Mouse (Mus musculus) granulocyte monocyte progenitor cell, adult 5-6 weeks (primary cell): ENCODE data around the gene Parg. TPM values are rescaled to one million over a fixed set of nuclear protein-coding genes. Genes with fewer than 3 reads are reported as not detected.
A peak's percentile ranks its signal among the peaks of the same experiment; 100 is the strongest.

Experiments used
- ATAC-seq: replicated peaks from 2 replicates; pipeline ENCODE4 v1.8.0; 2016; ENCODE audit warnings: mild to moderate bottlenecking, moderate TSS enrichment, inconsistent platforms; ENCODE audit not compliant: poor library complexity, severe bottlenecking
- total RNA-seq, 2 experiments: library from RNA; stranded (forward) in 1 of 2; stranded (reverse) in 1 of 2; fragments of 200-712, 200-1000 nt in 1 of 2; fragments of >200 nt in 1 of 2; fragmentation: Nextera tagmentation in 1 of 2; gene quantifications; 2 replicates each; pipeline ENCODE4 v1.2.3; 2014 to 2017

Parg gene
- total RNA-seq (2014; fragmentation: Nextera tagmentation) = 27.6 and 29.2 TPM in 2 replicates
- total RNA-seq (2017) = 117 and 145 TPM in 2 replicates

DNA sequence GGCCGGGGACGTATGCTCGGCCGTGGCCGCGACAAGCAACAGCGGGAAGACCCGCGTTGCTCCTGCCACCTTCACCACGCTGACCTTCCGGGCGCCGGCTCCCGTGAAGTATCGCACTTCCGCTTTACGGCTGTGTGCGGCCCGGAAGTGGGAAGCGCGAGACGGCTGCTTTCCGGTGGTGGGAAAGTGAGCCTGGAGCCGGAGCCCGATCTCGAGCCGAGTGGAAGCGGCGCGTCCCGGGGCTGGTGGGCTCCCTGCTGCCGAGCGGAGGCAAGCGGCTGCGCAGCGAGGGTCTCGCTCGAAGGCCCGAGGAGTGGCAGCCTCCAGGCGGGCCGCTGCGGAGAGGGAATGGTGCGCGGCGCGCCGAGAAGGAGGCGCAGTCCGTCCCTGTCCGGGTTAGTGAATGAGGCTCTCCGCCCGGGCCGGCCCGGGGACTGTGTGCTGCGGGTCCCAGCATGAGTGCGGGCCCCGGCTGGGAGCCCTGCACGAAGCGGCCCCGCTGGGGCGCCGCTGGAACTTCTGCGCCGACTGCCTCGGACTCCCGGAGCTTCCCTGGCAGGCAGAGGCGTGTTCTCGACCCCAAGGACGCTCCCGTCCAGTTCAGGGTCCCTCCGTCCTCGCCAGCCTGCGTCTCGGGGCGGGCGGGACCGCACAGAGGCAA lies at the start of gene Parg, which contains the start of gene Timm23:
Gene Parg, plus strand, starts transcription at position 159 of the 661 bp plus-strand sequence.
Gene Timm23, minus strand, starts transcription at position 108 of the 661 bp plus-strand sequence.
- peak; percentile 97 for ATAC-seq

GRCm38 (mm10) chr14:32152243-32152965 lies 49.3 kb upstream of the Parg start:
- ATAC-seq = peak; percentile 53

GRCm38 (mm10) chr14:32153156-32153555 lies 48.6 kb upstream of the Parg start:
- no peak for ATAC-seq

DNA sequence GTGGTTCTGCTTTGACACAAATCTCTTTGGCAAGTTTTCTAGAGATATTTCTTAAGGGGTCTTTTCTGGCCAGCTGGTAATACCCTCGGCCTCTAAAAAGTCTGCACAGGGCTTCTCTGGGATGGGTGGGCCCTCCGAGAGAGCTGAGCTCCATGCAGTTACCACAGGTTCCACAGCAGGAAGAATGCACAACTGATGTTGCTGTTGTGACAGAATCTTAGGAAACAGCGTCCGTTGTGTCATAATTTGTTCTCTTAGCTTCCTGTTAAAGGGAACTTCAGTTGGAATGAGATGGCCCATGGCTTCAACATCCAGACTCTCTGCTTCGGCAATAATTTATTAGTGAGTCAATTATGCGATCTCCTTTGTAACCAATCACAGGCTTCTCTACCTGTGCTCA lies 47.0 kb upstream of the Parg start:
- peak; percentile 71 for ATAC-seq

GRCm38 (mm10) chr14:32159150-32159670 lies 42.5 kb upstream of the Parg start:
- ATAC-seq = peak; percentile 43

GRCm38 (mm10) chr14:32159690-32160246 lies 42.0 kb upstream of the Parg start, which contains the start of gene Ncoa4:
Gene Ncoa4, plus strand, starts transcription at chr14:32159865.
- peak; percentile 89 for ATAC-seq

- ATAC-seq = no peak
Observed at GRCm38 (mm10) chr14:32160563-32160962, 41.2 kb upstream of the Parg start.

DNA sequence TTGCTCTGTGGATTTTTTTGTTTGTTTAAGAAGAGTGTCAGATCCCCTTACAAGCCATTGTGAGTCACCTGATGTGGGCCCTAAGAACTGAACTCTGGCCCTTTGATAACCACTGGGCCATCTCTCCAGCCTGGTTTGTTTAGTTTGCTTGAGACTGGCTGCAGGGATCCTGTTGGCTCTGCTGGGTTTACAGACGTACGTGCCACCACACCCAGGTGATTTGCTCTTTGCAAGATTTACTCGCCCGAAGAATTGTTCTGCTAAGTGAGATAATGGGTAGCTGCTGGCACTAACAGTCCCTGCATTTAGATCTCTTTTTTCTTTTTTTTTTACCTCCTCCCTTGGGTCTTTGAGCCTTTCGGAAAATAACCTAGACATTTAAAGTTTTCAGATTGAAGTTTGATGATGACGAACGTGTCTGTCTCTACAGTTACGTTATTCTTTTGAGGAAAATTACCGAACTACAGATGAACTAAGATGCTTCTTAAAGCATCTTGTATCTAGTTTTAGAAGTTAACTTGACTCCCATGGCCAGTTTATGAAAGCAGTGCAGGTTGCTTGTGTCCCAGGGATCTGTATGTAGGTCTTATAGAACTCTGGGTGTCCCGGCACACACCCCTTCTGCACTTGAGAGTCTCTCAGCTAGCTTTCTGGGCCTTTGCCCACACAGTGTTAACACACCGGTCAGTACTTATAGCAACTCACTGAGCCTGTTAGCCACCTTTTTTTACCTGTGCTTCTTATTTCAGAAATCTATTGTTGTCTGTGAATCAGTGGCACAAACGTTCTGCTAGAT lies 40.5 kb upstream of the Parg start:
- no peak for ATAC-seq

DNA sequence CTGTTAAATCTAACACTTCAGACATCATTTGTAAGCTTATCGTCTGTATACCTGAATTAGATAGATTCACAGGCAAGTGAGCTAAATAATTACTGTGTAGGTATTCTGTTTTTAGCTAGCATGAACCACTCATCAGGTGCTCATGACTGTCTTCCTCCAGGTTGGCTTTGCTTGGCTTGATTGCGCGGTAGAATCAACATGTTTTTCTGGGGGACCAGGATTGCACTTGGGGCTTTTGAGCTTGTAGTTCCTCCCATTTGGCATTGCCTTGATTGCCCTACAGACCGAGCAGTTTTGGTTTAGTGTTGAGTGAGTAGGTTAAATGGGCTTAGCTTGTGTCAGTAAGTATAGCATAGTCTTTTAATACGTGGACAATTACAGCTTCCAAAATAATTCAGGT lies 39.5 kb upstream of the Parg start:
- ATAC-seq = no peak

GRCm38 (mm10) chr14:32163203-32163888 lies 38.4 kb upstream of the Parg start:
- ATAC-seq = no peak

DNA sequence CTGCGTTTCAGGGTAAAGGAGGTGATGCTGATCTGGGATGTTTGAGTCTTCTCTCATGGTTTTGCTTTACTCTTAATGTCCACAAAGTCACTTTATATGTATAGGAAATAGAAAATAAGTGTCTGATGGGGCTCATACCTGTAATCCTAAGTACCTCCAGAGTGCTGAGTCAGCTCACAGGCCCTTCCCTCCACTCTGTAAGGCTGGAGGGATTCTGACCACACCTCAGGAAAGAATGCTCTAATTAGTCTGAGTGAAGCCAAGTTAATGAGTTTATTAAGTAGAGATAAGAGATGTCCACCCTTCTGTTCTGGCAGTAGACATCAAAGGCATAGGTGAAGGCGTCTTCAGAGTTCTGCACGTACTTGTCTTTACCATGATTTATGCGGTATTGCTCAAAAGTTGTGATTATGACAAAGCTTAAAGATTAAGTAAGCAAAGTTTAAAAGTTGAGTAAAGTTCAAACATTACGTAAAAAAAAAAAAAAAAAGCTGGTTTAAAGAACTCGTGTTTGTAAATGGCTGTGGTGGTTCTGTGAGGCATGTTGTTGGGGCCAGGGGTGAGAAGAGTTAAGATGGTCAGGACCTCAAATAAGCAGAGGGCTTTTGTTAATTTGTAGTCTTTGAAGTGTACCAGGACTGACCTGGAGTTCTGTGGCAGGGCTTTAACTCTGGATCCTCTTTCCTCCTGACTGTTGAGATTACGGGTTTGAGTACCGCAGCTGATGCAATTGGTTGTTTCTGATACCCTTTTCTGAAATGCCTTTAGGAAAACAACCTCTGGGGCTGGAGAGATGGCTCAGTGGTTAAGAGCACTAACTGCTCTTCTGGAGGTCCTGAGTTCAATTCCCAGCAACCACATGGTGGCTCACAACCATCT lies 37.3 kb upstream of the Parg start:
- ATAC-seq = peak; percentile 0; the same call in 1 of the 2 replicates

DNA sequence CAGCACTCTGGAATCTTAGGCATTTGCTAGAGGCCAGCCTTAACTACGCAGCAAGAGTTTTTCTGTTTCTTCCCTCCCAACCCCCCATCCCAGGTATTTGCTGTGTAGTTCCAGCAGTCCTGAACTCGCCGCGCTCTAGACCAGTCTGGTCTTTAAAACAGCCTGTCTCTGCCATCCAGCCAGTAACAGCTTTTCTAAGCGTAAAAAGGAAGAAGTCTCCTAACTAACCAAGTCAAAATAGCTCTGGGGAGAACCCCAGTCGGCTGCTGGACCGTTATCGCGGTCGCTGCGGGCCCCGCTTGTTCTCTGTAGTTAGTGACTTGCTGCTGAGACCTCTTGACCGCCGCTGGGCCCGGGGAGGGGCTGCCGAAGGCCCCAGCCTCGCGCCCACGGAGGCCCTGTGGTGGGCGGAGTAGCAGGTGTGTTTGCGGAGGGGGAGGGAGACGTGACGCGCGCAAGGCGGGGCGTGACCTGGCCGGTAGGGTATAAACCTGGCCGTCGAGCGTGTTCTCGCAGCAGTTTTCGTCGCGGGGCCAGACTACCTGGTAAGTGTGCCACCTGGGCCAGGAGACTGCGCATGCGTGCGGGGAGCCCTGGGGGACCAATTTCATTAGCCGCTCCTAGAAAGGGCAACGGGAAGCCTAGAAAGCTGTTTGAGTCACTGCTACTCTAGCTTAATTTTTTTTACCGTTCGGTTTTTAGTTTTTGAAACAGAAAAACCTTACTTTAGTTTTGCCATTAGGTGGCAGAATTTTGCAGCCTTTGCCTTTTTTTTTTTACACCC lies 36.3 kb upstream of the Parg start:
- ATAC-seq = peak; percentile 81

GRCm38 (mm10) chr14:32166062-32166441 lies 35.7 kb upstream of the Parg start:
- no peak for ATAC-seq

GRCm38 (mm10) chr14:32166840-32167239 lies 34.9 kb upstream of the Parg start:
- ATAC-seq = no peak

DNA sequence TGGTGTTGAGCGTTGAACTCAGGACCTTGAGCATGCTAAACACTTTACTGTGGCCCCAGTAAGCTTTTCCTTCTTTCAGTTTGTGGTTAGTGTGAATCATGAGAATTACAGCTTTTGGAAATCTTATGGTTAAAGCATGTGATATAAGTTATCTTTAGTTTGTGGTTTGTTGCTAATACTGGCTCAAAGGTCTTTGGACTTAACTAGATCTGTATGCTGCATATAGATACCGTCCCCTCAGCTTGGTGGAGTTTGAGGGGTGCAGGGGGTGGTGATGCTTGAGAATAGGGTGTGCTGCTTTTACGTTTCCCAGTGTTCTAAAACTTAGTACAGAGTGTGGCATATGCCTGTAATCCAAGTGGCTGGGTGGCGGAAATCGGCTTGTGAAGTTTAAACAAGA lies 34.4 kb upstream of the Parg start:
- ATAC-seq = no peak; the same call in 1 of the 2 replicates

GRCm38 (mm10) chr14:32168653-32169231 lies 33.0 kb upstream of the Parg start:
- peak; percentile 23; the same call in 1 of the 2 replicates for ATAC-seq

GRCm38 (mm10) chr14:32170137-32170536 lies 31.6 kb upstream of the Parg start:
- no peak for ATAC-seq

GRCm38 (mm10) chr14:32175310-32175709 lies 26.4 kb upstream of the Parg start:
- ATAC-seq = no peak
